Mouse (Mus musculus) intestine, embryonic 14.5 days (tissue): Measurements from ENCODE around the gene Calm5. TPM values are rescaled to one million over a fixed set of nuclear protein-coding genes. Genes with fewer than 3 reads are reported as not detected.

Source experiments
- ATAC-seq: fragments of 200-750 bp; cut with Nextera tagmentation; replicated peaks from 2 replicates; pipeline ENCODE4 v1.8.0; 2017; ENCODE audit warnings: low read depth, moderate number of reproducible peaks, moderate TSS enrichment, moderate library complexity; ENCODE audit not compliant: low FRiP score, low TSS enrichment
- DNase-seq: peaks from one replicate; pipeline ENCODE4 v3.0.0-alpha.2; 2018; ENCODE audit warnings: low spot score
- H3K27ac ChIP-seq: fragments of 300-500 bp; sonication (generic); 2 replicates; pipeline ENCODE4 v1.5.1; 2014; ENCODE audit warnings: low read depth, mild to moderate bottlenecking, control low read depth
- H3K27me3 ChIP-seq: fragments of 300-500 bp; sonication (generic); replicated peaks from 2 replicates; pipeline ENCODE4 v1.6.1; 2014; ENCODE audit warnings: low read length, control low read depth; ENCODE audit not compliant: control insufficient read depth, insufficient read depth
- H3K36me3 ChIP-seq: fragments of 300-500 bp; sonication (generic); 2 replicates; pipeline ENCODE4 v1.6.1; 2014; ENCODE audit warnings: low read length, control low read depth; ENCODE audit not compliant: control insufficient read depth, insufficient read depth
- H3K4me1 ChIP-seq: fragments of 300-500 bp; sonication (generic); replicated peaks from 2 replicates; pipeline ENCODE4 v1.6.1; 2014; ENCODE audit warnings: low read length, control low read depth, mixed read lengths; ENCODE audit not compliant: control insufficient read depth, insufficient read depth
- H3K4me2 ChIP-seq: fragments of 300-500 bp; sonication (generic); 2 replicates; pipeline ENCODE4 v1.6.1; 2014; ENCODE audit warnings: low read length
- H3K4me3 ChIP-seq: fragments of 300-500 bp; sonication (generic); 2 replicates; pipeline ENCODE4 v1.5.1; 2014; ENCODE audit warnings: low read depth, low read length, control low read depth, mixed read lengths
- H3K9ac ChIP-seq: fragments of 300-500 bp; sonication (generic); 2 replicates; pipeline ENCODE4 v1.6.1; 2014; ENCODE audit warnings: mild to moderate bottlenecking, low read length
- H3K9me3 ChIP-seq: fragments of 300-500 bp; sonication (generic); 2 replicates; pipeline ENCODE4 v1.6.1; 2016; ENCODE audit warnings: low read length, control low read depth; ENCODE audit not compliant: control insufficient read depth
- WGBS: fragments of 180-500 bp; shearing (Covaris S2); extraction: QIAGEN DNeasy Blood & Tissue Kit; methylation state at CpG from one replicate; pipeline ENCODE4 v1.1.7; 2014; 5-methylcytosine and 5-hydroxymethylcytosine counted together
- polyA plus RNA-seq: library from polyadenylated mRNA; unstranded; fragments of >200 nt; fragmentation: Nextera tagmentation; extraction: Ambion mirVana; gene quantifications from 2 replicates; pipeline ENCODE4 v1.2.1, GENCODE M21; 2014

Gene Calm5
- polyA plus RNA-seq, 1 experiment from 2014 or later = not detected

GRCm38 (mm10) chr13:3872832-3873231 lies 18.9 kb downstream of the Calm5 start:
- DNase-seq = no peak
- no peak for ATAC-seq

GRCm38 (mm10) chr13:3876448-3876847 lies 22.5 kb downstream of the Calm5 start:
- DNase-seq (no peak), ATAC-seq (no peak)
- WGBS = 44% methylated on average over 6 of the region's 6 CpGs

More at GRCm38 (mm10) chr13:3872832-3873231, 18.9 kb downstream of the Calm5 start:
- WGBS = 96% methylated on average over 4 of the region's 4 CpGs
- Histone ChIP-seq H3K4me1 (peaks cover 6% of the 10 kb centered on the region), H3K4me2 (no peak overlapping the region), H3K36me3 (no peaks in the 10 kb centered on the region), H3K27me3 (no peaks in the 10 kb centered on the region), H3K27ac (no peak overlapping the region), H3K9ac (no peak overlapping the region), H3K4me3 (no peak overlapping the region), H3K9me3 (no peaks in the 10 kb centered on the region)

GRCm38 (mm10) chr13:3877185-3877584 lies 23.2 kb downstream of the Calm5 start:
- Histone ChIP-seq H3K4me2 (no peak overlapping the region), H3K4me3 (no peak overlapping the region), H3K4me1 (peaks cover 6% of the 10 kb centered on the region), H3K9me3 (no peaks in the 10 kb centered on the region), H3K36me3 (peaks cover 12% of the 10 kb centered on the region), H3K27ac (no peak overlapping the region), H3K9ac (no peak overlapping the region), H3K27me3 (no peaks in the 10 kb centered on the region)
- 0 out of 2 replicates have a peak, but pooled peaks have one; percentile 9 for ATAC-seq
- WGBS = 55% methylated on average over 6 of the region's 6 CpGs
- DNase-seq = no peak

More at GRCm38 (mm10) chr13:3876448-3876847, 22.5 kb downstream of the Calm5 start:
- no peaks in the 10 kb centered on the region for H3K27me3 ChIP-seq
- H3K9ac ChIP-seq = no peak overlapping the region
- H3K27ac ChIP-seq = 0 out of 2 replicates have a peak overlapping the region, but pooled peaks have one; percentile 0
- peaks cover 4% of the 10 kb centered on the region for H3K36me3 ChIP-seq
- H3K4me1 ChIP-seq = peaks cover 6% of the 10 kb centered on the region
- H3K4me3 ChIP-seq = no peak overlapping the region
- H3K9me3 ChIP-seq = no peaks in the 10 kb centered on the region
- no peak overlapping the region for H3K4me2 ChIP-seq

GRCm38 (mm10) chr13:3877679-3878220 lies 23.8 kb downstream of the Calm5 start:
- H3K4me2 ChIP-seq = no peak overlapping the region
- H3K9ac ChIP-seq = no peak overlapping the region
- H3K9me3 ChIP-seq = no peaks in the 10 kb centered on the region
- H3K4me1 ChIP-seq = peaks cover 6% of the 10 kb centered on the region
- no peak overlapping the region for H3K4me3 ChIP-seq
- H3K27me3 ChIP-seq = no peaks in the 10 kb centered on the region
- no peak overlapping the region for H3K27ac ChIP-seq
- peaks cover 17% of the 10 kb centered on the region for H3K36me3 ChIP-seq
- ATAC-seq (no peak), DNase-seq (no peak)
- WGBS = 53% methylated on average over 4 of the region's 4 CpGs

GRCm38 (mm10) chr13:3886663-3887062 lies 32.7 kb downstream of the Calm5 start:
- Histone ChIP-seq H3K9me3 (no peaks in the 10 kb centered on the region), H3K9ac (no peak overlapping the region), H3K4me2 (no peak overlapping the region), H3K36me3 (peaks cover 67% of the 10 kb centered on the region), H3K27ac (no peak overlapping the region), H3K4me1 (peaks cover 4% of the 10 kb centered on the region; the same call in 1 of the 2 replicates), H3K4me3 (no peak overlapping the region), H3K27me3 (no peaks in the 10 kb centered on the region)
- ATAC-seq = no peak
- 92% methylated on average over 7 of the region's 7 CpGs for WGBS
- no peak for DNase-seq

GRCm38 (mm10) chr13:3889111-3889510 lies 35.1 kb downstream of the Calm5 start:
- Histone ChIP-seq H3K4me2 (0 out of 2 replicates have a peak overlapping the region, but pooled peaks have one; percentile 61), H3K36me3 (peaks cover 47% of the 10 kb centered on the region), H3K27me3 (no peaks in the 10 kb centered on the region), H3K27ac (no peak overlapping the region), H3K9me3 (no peaks in the 10 kb centered on the region), H3K4me3 (no peak overlapping the region), H3K9ac (no peak overlapping the region), H3K4me1 (peaks cover 4% of the 10 kb centered on the region; the same call in 1 of the 2 replicates)
- no peak for DNase-seq
- WGBS = 87% methylated on average over 3 of the region's 3 CpGs
- ATAC-seq = no peak

GRCm38 (mm10) chr13:3890061-3890460 lies 36.1 kb downstream of the Calm5 start:
- no peaks in the 10 kb centered on the region for H3K9me3 ChIP-seq
- no peak for DNase-seq
- H3K4me2 ChIP-seq = peak overlapping the region; percentile 61
- peaks cover 38% of the 10 kb centered on the region for H3K36me3 ChIP-seq
- peaks cover 4% of the 10 kb centered on the region; the same call in 1 of the 2 replicates for H3K4me1 ChIP-seq
- ATAC-seq = no peak
- peak overlapping the region; percentile 3; the same call in 1 of the 2 replicates for H3K4me3 ChIP-seq
- no peak overlapping the region for H3K27ac ChIP-seq
- 33% methylated on average over 8 of the region's 8 CpGs for WGBS
- no peak overlapping the region for H3K9ac ChIP-seq
- no peaks in the 10 kb centered on the region for H3K27me3 ChIP-seq

GRCm38 (mm10) chr13:3891479-3892087 lies 37.6 kb downstream of the Calm5 start:
- H3K36me3 ChIP-seq = peaks cover 26% of the 10 kb centered on the region
- H3K27me3 ChIP-seq = no peaks in the 10 kb centered on the region
- peaks cover 4% of the 10 kb centered on the region; the same call in 1 of the 2 replicates for H3K4me1 ChIP-seq
- H3K4me3 ChIP-seq = peak overlapping the region; percentile 74
- ATAC-seq (peak; percentile 30), DNase-seq (peak; percentile 63)
- 25% methylated on average over 8 of the region's 8 CpGs for WGBS
- H3K9me3 ChIP-seq = no peaks in the 10 kb centered on the region
- H3K27ac ChIP-seq = peak overlapping the region; percentile 78; the same call in 1 of the 2 replicates
- H3K9ac ChIP-seq = peak overlapping the region; percentile 76
- H3K4me2 ChIP-seq = peak overlapping the region; percentile 61
